Mouse (Mus musculus): ENCODE data around the gene Unc93a2. TPM values are rescaled to one million over a fixed set of nuclear protein-coding genes. Genes with fewer than 3 reads are reported as not detected.
"Not testable (repeated sequence)": the region's sequence is repeated elsewhere in the genome, so short reads cannot be mapped to it uniquely, and the experiment has no call there.

The Unc93a2 gene
- polyA plus RNA-seq, 1 experiment from 2014 or later: not detected

DNA sequence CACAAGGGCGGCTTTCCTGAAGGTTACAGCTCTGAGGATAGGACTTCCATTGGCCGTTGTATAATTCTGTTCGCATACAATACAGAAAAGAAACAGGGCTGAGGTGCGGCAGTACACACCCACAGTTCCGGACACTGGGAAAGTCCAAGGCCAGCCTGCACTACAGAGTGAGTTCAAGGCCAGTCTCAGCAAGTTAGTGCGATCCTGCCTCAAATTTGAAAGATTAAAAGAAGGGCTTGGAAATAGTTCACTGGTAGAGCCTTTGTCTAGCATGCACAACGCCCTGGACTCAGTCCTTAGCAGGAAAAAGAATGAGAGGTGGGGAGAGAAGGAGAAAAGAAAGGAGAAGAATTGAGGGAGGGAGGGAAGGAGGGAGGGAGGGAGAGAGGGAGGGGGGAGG lies 9.9 kb upstream of the Unc93a2 start:
- not testable (repeated sequence) for H3K4me3 ChIP-seq; H3K36me3 ChIP-seq; ATAC-seq (ENCODE audit: extremely low read depth, insufficient number of reproducible peaks, low FRiP score, low TSS enrichment); H3K9ac ChIP-seq; H3K4me2 ChIP-seq; H3K27ac ChIP-seq (replicated peaks); H3K9me3 ChIP-seq; H3K27me3 ChIP-seq (replicated peaks); H3K4me1 ChIP-seq
- WGBS: 80% methylated on average over 7 of the region's 7 CpGs

DNA sequence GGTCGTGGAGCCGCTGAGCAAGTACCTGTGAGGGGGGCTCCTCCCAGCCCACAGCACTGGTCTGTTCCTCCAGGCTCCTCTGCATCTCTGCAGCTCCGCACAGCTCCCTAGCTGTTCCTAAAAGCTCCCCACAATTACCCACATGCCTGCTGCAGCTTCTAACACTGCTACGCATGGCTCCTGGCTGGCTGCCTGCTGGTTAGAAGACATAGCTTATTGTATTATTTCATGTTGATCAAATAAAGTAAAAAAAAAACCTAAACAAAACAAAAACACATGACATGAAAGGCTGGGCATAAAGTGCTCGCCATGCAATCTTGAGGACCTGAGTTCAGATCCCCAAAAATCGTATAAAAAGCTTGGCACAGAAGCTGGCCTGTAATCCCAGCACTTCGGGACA lies 4.6 kb upstream of the Unc93a2 start:
- not testable (repeated sequence) for H3K4me3 ChIP-seq; H3K9ac ChIP-seq; ATAC-seq (ENCODE audit: extremely low read depth, insufficient number of reproducible peaks, low FRiP score, low TSS enrichment); H3K36me3 ChIP-seq; H3K27ac ChIP-seq (replicated peaks); H3K4me2 ChIP-seq; H3K27me3 ChIP-seq (replicated peaks); H3K9me3 ChIP-seq; H3K4me1 ChIP-seq
- 76% methylated on average over 7 of the region's 7 CpGs for WGBS

DNA sequence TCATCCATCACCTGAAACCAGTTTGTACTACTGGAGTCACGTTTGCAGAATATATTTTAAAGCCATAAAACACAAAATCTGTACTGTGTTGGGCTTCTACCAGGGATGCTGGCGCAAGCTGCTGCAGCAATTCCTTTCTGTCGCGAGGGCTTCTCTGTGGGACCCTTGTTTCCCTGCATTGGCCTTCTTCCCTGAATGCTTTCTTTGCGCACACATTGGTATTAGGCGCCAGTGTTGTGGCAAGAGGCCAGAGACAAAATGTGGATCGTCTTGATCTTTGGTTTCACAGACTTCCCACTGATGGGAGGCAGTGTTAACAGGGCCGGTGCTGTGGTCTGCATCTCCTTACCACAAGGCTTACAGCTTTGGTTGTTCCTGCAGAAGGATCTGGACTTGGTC lies 3.7 kb upstream of the Unc93a2 start:
- H3K4me2 ChIP-seq; ATAC-seq (ENCODE audit: extremely low read depth, insufficient number of reproducible peaks, low FRiP score, low TSS enrichment); H3K4me3 ChIP-seq; H3K9me3 ChIP-seq; H3K27me3 ChIP-seq (replicated peaks); H3K36me3 ChIP-seq; H3K4me1 ChIP-seq; H3K9ac ChIP-seq; H3K27ac ChIP-seq (replicated peaks): not testable (repeated sequence)
- WGBS: 70% methylated on average over 7 of the region's 8 CpGs

DNA sequence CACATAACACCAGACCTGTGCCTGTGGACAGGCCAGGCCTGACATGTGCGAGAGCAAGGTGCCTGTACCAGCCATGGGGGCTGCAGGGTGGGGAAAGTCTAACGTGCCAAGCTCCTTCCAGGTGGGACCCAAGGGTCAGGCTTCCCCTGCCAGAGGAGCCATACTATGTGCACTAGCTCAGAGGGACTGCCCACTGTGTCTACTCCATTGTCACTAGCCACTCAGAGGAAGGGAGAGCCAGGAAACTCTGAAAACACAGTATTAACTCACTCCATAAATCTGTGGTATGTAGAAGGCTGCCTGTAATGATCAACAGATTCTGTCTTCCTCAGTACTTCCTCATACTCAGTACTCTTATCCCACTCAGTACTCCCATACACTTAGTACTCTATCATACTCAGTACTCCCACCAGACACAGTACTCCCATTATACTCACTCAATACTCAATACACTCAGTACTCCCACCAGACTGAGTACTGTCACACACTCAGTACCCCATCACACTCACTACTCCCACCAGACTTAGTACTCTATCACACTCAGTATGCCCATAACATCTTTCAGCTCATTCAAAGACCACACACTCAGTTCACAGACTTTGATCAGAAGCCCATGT lies 3.2 kb upstream of the Unc93a2 start:
- ATAC-seq (ENCODE audit: extremely low read depth, insufficient number of reproducible peaks, low FRiP score, low TSS enrichment); H3K4me2 ChIP-seq; H3K27ac ChIP-seq (replicated peaks); H3K36me3 ChIP-seq; H3K9me3 ChIP-seq; H3K9ac ChIP-seq; H3K27me3 ChIP-seq (replicated peaks); H3K4me1 ChIP-seq; H3K4me3 ChIP-seq: not testable (repeated sequence)
- WGBS: no CpG with 5 or more reads among the region's 2 CpGs

DNA sequence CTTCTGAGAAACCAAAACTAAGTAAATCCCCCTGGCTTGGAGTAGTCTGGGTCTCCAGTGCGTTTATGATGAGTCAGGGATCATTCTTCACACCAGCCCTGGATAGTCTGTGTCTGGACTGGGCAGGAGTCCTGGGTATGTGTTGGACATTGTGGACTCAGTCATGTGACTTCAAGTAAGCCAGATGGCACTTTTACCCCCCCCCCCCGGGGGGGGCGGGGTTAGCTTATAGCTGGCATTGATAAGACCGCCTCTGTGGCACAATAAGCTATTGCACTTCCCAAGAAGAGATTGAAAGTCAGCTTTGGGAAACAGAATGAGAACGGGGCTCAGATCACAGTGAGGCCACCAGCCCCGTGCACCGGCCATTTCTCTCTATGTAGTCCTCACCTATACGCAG lies 752 bp upstream of the Unc93a2 start:
- 59% methylated on average over 8 of the region's 8 CpGs for WGBS
- not testable (repeated sequence) for H3K9ac ChIP-seq; H3K4me3 ChIP-seq; H3K4me1 ChIP-seq; H3K27ac ChIP-seq (replicated peaks); H3K36me3 ChIP-seq; H3K27me3 ChIP-seq (replicated peaks); H3K9me3 ChIP-seq; H3K4me2 ChIP-seq; ATAC-seq (ENCODE audit: extremely low read depth, insufficient number of reproducible peaks, low FRiP score, low TSS enrichment)

DNA sequence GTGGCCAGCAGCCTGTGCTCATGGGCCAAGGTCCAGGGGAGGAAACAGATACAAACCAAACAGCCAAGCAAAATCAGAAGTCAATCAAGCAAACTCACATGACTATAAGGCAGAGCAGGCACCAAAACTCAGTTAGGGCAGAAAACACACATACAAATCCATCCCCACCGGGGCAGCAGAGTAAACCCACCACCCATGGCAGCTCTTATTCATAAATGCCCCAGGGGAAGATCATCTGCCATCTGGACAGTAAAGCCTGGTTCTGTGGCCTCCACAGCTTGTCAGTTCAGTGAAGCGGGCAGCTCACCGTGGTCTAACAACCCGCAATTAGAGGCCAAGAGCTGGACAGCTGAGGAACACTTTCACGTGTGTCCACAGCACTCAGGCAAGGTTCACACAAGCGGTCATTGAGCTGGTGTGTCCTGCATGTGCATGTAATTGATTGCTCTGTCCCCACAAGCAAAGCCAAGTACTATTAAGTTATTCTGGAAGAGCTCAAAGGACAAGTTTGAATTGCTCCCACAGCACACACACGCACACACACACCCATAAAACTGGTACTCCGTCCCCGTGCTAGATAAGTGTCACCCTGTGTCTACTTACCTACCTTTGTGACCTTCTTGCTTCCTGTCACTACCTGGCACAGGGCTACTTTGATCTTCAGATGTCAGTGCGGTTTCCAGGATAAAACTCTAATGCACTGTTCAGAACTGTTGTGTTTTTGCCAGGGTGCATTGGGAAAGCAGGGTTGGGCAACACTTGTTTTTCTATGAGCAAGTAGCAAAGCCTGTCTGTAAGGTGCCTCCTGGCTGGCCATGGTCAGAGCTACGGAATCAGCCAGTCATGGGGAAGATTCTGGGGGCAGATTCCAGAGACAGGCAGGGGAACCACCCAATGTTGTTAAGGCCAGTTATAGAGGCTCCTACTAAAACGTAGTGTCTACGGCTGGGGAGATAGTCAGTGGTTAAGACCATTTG lies 1.8 kb downstream of the Unc93a2 start:
- 80% methylated on average over 12 of the region's 13 CpGs for WGBS
- not testable (repeated sequence) for H3K27ac ChIP-seq (replicated peaks); H3K36me3 ChIP-seq; ATAC-seq (ENCODE audit: extremely low read depth, insufficient number of reproducible peaks, low FRiP score, low TSS enrichment); H3K4me3 ChIP-seq; H3K4me1 ChIP-seq; H3K27me3 ChIP-seq (replicated peaks); H3K9ac ChIP-seq; H3K4me2 ChIP-seq; H3K9me3 ChIP-seq

DNA sequence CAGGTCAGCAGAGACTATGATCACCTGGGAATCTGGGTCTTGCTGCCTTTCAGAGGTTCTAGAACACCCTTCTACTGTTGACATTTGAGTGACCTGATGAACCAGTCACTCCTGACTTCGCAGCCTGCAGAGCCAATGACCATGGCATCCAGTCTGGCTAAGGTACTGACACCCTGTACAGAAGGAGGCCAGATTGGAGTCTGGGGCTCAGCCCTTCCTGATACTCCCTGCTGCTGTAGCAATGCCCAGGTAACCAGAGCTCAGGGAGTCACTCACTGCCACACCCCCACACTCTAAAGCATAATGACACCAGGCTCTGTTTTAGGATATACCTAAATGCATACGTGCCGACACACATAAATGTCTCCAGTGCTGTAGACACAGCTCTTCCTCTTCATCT lies 2.6 kb downstream of the Unc93a2 start:
- not testable (repeated sequence) for H3K4me2 ChIP-seq; H3K9ac ChIP-seq; H3K4me3 ChIP-seq; H3K4me1 ChIP-seq; H3K36me3 ChIP-seq; H3K27me3 ChIP-seq (replicated peaks); ATAC-seq (ENCODE audit: extremely low read depth, insufficient number of reproducible peaks, low FRiP score, low TSS enrichment); H3K27ac ChIP-seq (replicated peaks); H3K9me3 ChIP-seq
- 87% methylated on average over 1 of the region's 3 CpGs for WGBS

DNA sequence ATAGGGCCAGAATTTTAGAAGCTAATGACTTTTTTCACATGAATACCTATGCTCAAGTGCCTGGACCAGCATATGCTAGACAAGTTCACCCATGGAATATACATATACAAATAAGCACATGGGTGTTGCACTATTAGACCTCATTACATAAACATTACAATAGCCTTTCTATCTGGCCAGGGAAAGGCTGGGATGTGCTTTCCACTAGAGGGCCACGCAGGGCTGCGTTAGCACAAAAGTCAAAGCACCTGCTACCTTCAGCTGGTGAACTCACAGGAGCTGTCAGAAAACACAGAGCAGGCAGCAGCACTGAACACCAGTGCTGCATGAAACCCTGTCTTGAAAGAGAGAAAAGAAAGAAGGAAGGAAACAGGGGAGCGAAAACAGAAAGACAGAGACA lies 7.4 kb downstream of the Unc93a2 start:
- not testable (repeated sequence) for H3K9ac ChIP-seq; H3K4me3 ChIP-seq; ATAC-seq (ENCODE audit: extremely low read depth, insufficient number of reproducible peaks, low FRiP score, low TSS enrichment); H3K4me2 ChIP-seq; H3K4me1 ChIP-seq; H3K9me3 ChIP-seq; H3K27me3 ChIP-seq (replicated peaks); H3K36me3 ChIP-seq; H3K27ac ChIP-seq (replicated peaks)
- WGBS: 22% methylated on average over 3 of the region's 3 CpGs

DNA sequence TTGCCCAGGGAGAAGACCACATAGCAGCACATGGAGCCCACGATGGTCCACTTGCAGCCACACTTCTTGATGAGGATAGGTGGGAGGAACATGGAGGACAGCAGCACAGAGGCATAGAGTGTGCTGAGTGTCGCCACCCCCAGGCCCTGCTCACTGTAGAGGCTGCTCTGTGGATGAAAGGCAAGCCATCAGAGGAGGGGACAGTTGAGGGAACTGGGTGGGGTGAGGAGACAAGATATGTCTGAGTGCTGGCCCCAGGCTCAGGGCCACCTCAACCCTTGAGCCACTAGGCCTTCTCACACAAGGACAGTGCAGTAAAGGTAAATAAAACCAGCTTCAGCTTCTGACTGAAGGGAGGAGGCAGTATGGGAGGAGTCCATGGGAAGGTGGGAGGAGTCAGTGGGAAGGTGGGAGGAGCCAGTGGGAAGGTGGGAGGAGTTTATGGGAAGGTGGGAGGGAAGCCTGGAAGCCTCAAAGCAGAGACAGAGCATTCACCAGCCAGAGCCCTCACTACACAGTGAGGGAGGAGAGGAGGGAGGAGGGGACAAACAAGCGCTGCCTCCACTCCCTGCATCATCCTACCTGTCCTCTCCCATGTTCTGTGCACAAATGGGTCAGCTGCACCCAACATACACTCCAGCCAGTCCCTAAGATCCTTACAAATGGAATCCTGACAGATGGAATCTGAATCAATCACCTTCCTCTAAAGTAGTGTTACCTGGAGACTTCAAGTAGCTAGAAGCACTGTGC lies 8.1 kb downstream of the Unc93a2 start:
- H3K4me3 ChIP-seq; H3K27me3 ChIP-seq (replicated peaks); H3K9ac ChIP-seq; ATAC-seq (ENCODE audit: extremely low read depth, insufficient number of reproducible peaks, low FRiP score, low TSS enrichment); H3K9me3 ChIP-seq; H3K27ac ChIP-seq (replicated peaks); H3K36me3 ChIP-seq; H3K4me2 ChIP-seq; H3K4me1 ChIP-seq: not testable (repeated sequence)
- WGBS: 91% methylated on average over 1 of the region's 3 CpGs

DNA sequence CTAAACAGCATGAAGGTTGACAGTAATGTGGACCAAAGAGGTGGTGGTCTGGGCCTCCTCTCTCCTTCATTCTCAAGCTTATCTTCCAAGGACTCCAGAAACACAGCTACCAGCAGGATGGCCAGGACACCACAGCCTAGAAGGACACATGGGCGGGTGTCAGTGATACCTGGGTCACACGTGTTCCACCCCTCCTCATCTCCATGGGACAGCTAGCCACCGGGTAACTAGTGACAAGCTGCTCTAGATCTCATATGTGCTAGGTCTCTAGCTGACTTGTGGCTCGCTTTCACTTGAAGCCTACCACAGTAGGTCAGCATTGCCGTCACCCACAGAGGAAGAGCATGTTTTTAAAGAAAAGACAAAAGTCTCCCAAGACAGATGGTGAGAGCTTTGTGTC lies 13.4 kb downstream of the Unc93a2 start, which contains the start of gene Gm49630:
TSS of gene Gm49630 (minus strand) at position 101 of the 400 bp plus-strand sequence.
- not testable (repeated sequence) for H3K9ac ChIP-seq; H3K4me1 ChIP-seq; ATAC-seq (ENCODE audit: extremely low read depth, insufficient number of reproducible peaks, low FRiP score, low TSS enrichment); H3K9me3 ChIP-seq; H3K36me3 ChIP-seq; H3K4me3 ChIP-seq; H3K27ac ChIP-seq (replicated peaks); H3K27me3 ChIP-seq (replicated peaks); H3K4me2 ChIP-seq
- 61% methylated on average over 4 of the region's 5 CpGs for WGBS

DNA sequence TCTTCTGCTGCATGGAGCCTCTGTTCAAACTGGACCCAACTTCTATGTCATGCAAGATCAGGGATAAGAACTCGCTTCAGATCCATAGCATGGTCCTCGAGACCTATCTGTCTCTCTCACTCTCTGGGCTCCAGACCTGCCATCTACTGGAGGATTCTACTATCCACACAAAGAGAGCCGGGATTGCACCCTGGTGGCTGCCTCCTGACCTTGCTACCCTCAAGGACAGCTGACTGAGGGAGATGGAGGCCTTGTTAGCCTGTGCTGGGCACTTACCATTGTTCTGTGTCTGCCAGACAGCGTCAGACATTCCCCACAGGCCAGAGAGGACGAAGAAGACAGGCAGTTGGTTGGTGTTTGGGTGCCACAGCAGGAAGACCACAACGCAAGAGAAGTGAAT lies 15.9 kb downstream of the Unc93a2 start:
- not testable (repeated sequence) for H3K27me3 ChIP-seq (replicated peaks); H3K9me3 ChIP-seq; H3K4me2 ChIP-seq; H3K9ac ChIP-seq; H3K27ac ChIP-seq (replicated peaks); H3K4me3 ChIP-seq; H3K36me3 ChIP-seq; H3K4me1 ChIP-seq; ATAC-seq (ENCODE audit: extremely low read depth, insufficient number of reproducible peaks, low FRiP score, low TSS enrichment)
- WGBS: 51% methylated on average over 6 of the region's 6 CpGs

Data from heart, embryonic 13.5 days (tissue).